In genomic region chr16:76232680-76233079, GRCm38 (mm10) we compare ENCODE assay signal across 14 mouse cellular contexts.
DNase-seq lines count a peak whose midpoint lies in the region; ATAC-seq lines count a peak whose summit lies in the region.
"Had no signal": no experiment of that assay in that cellular context is flagged by ENCODE, and none has a peak within 500 bp of the region (broad histone marks: within the 10 kb centered on the region; RNA-seq: fewer than 3 reads in every experiment).

No protein-coding gene starts in this region.

- H3K4me3 ChIP-seq in lung, embryonic 16.5 days (ENCODE audit: low read length): no peak overlapping the region
- H3K4me3 ChIP-seq: embryonic facial prominence, embryonic 13.5 days; embryonic facial prominence, embryonic 15.5 days; erythroblast, embryonic 14.5 days; forebrain, embryonic 13.5 days; forebrain, embryonic 15.5 days had no signal

- no peaks in the 10 kb centered on the region for H3K9me3 ChIP-seq in lung, embryonic 16.5 days (ENCODE audit: control insufficient read depth, low read length)
- H3K9me3 ChIP-seq: embryonic facial prominence, embryonic 13.5 days; embryonic facial prominence, embryonic 15.5 days; forebrain, embryonic 13.5 days; forebrain, embryonic 15.5 days had no signal

- H3K36me3 ChIP-seq in lung, embryonic 16.5 days (ENCODE audit: control insufficient read depth, insufficient read depth, low read length): no peaks in the 10 kb centered on the region
- H3K36me3 ChIP-seq: embryonic facial prominence, embryonic 13.5 days; embryonic facial prominence, embryonic 15.5 days; forebrain, embryonic 15.5 days had no signal

- no peak overlapping the region for H3K27ac ChIP-seq in lung, embryonic 16.5 days (ENCODE audit: low read length)
- H3K27ac ChIP-seq: embryonic facial prominence, embryonic 13.5 days; embryonic facial prominence, embryonic 15.5 days; forebrain, embryonic 13.5 days; forebrain, embryonic 15.5 days had no signal

- no peak overlapping the region for H3K9ac ChIP-seq in lung, embryonic 16.5 days (ENCODE audit: low read length)
- H3K9ac ChIP-seq: embryonic facial prominence, embryonic 13.5 days; embryonic facial prominence, embryonic 15.5 days; forebrain, embryonic 13.5 days; forebrain, embryonic 15.5 days had no signal

- ATAC-seq in frontal cortex, adult (ENCODE audit: low TSS enrichment): peak; percentile 94
- ATAC-seq in lung, embryonic 16.5 days (ENCODE audit: low read depth): 0 out of 2 replicates have a peak, but pooled peaks have one; percentile 26
- ATAC-seq: forebrain, embryonic 13.5 days; forebrain, embryonic 15.5 days had no signal

- WGBS in lung, embryonic 16.5 days: 46% methylated on average over 4 of the region's 4 CpGs

- H3K4me1 ChIP-seq in lung, embryonic 16.5 days (replicated peaks; ENCODE audit: control insufficient read depth, insufficient read depth, low read length): no peaks in the 10 kb centered on the region
- H3K4me1 ChIP-seq: embryonic facial prominence, embryonic 13.5 days; embryonic facial prominence, embryonic 15.5 days; forebrain, embryonic 13.5 days had no signal

- H3K4me2 ChIP-seq in lung, embryonic 16.5 days (ENCODE audit: low read depth, low read length): no peak overlapping the region
- H3K4me2 ChIP-seq: embryonic facial prominence, embryonic 13.5 days; embryonic facial prominence, embryonic 15.5 days; forebrain, embryonic 13.5 days; forebrain, embryonic 15.5 days had no signal

- no peak for DNase-seq in frontal cortex, postnatal 10 days (ENCODE audit: low spot score in 2 of 2)
- DNase-seq in lung, postnatal 14 days: no peak
- DNase-seq: adrenal gland, adult 2 months; adrenal gland, postnatal 25 days; cerebellum, adult 11 months; cerebellum, adult 8-10 months; embryo, embryonic 11 days had no signal

- no peaks in the 10 kb centered on the region for H3K27me3 ChIP-seq in lung, embryonic 16.5 days (ENCODE audit: control insufficient read depth, insufficient read depth, low read depth, low read length)
- H3K27me3 ChIP-seq: embryonic facial prominence, embryonic 13.5 days; embryonic facial prominence, embryonic 15.5 days; forebrain, embryonic 13.5 days; forebrain, embryonic 15.5 days had no signal
